Mouse (Mus musculus): ENCODE results near the gene Hipk2. TPM values are rescaled to one million over a fixed set of nuclear protein-coding genes. Genes with fewer than 3 reads are reported as not detected.

Gene Hipk2
- polyA plus RNA-seq, 2 experiments, result 11.9 to 12.3 TPM

DNA sequence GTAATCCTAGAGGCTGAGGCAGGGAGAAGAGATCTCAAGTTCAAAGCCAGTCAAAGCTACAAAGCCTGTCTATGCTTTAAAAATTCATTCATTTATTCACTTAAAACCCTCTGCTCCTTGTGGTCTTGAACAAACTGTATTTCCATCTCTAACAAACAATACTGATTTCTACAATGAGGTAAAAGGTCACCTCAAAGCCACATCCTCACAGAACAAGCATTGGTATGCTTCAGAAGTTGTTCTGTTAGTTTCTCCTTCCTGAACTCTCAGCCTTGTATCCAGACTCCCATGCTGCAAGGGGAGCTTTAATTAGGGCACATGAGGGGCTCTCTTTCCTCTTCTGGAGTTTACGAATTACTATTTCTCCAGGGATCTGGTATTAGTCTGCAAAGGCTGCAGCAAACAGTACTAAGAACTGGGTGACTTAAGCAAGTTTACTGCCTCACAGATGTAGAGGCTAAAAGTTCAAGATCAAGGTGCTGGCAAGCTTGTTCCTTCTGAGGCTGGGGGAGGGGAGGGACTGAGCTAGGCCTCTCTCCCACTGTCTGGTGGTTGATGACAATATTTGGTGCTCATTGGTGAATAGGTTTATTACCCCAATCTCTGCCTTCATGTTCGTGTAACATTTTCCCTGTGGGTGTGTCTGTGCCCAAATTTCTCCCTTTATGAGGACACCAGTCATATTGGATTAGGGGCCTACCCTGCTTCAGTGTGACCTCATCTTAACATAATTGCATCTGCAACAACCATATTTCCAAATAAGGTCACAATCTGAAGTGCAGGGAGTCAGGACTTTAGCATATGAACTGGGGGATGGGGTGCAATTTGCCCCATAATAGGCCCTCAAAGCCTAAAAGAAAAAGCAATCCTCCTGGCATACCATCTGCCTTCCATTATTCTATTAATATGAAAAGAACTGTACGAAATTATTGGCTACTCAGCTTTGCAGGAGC lies 27.7 kb downstream of the Hipk2 start:
- peaks cover 42% of the 10 kb centered on the region for H3K4me1 ChIP-seq (ENCODE audit: control insufficient read depth, insufficient read depth, low read length)

DNA sequence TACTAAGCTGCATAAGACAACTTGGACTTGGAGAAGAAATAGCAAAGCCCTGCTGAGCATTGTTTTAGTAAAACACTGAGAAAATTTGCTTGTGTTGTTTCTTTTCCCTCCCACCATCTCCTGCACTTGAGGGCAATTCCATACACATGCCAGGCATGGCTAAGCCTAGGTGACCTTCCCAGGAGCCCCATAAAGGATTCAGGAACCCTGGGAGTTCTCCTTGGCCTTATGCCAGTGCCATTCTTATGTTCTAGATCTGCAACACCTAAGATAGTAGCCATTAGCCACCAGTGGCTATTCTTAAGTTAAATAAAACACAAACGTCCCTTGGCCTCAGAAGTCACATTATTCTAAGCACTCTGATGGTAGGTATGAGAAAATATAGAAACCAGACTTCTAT lies 28.5 kb downstream of the Hipk2 start:
- DNase-seq (ENCODE audit: low spot score), result no peak
- WGBS, result 20% methylated on average over 1 of the region's 1 CpGs
- no peaks in the 10 kb centered on the region for H3K36me3 ChIP-seq (ENCODE audit: control insufficient read depth, insufficient read depth, low read length)
- no peak overlapping the region for H3K4me2 ChIP-seq (replicated peaks; ENCODE audit: low read depth, low read length, severe bottlenecking)
- H3K4me1 ChIP-seq (ENCODE audit: control insufficient read depth, insufficient read depth, low read length), result peaks cover 45% of the 10 kb centered on the region
- H3K27me3 ChIP-seq (ENCODE audit: control insufficient read depth, insufficient read depth, low read length), result no peaks in the 10 kb centered on the region
- H3K4me3 ChIP-seq (replicated peaks; ENCODE audit: low read length), result no peak overlapping the region
- TF ChIP-seq POLR2A (IDR thresholded peaks at IDR 0.05; ENCODE audit: borderline replicate concordance, extremely low read depth, insufficient read depth, insufficient read length), result no peak
- no peak overlapping the region for H3K27ac ChIP-seq (replicated peaks; ENCODE audit: low read depth, low read length)
- H3K9ac ChIP-seq (ENCODE audit: low read depth, low read length, severe bottlenecking), result no peak overlapping the region
- no peak for ATAC-seq (ENCODE audit: low FRiP score, low read depth)
- no peaks in the 10 kb centered on the region for H3K9me3 ChIP-seq (ENCODE audit: control insufficient read depth, low read length)

More for the DNA sequence above, 27.7 kb downstream of the Hipk2 start:
- Histone ChIP-seq H3K27ac (replicated peaks; ENCODE audit: low read depth, low read length) (0 out of 2 replicates have a peak overlapping the region, but pooled peaks have one; percentile 21), H3K4me3 (replicated peaks; ENCODE audit: low read length) (no peak overlapping the region), H3K9ac (ENCODE audit: low read depth, low read length, severe bottlenecking) (no peak overlapping the region), H3K36me3 (ENCODE audit: control insufficient read depth, insufficient read depth, low read length) (no peaks in the 10 kb centered on the region), H3K27me3 (ENCODE audit: control insufficient read depth, insufficient read depth, low read length) (no peaks in the 10 kb centered on the region), H3K9me3 (ENCODE audit: control insufficient read depth, low read length) (no peaks in the 10 kb centered on the region), H3K4me2 (replicated peaks; ENCODE audit: low read depth, low read length, severe bottlenecking) (no peak overlapping the region)
- 17% methylated on average over 3 of the region's 3 CpGs for WGBS
- DNase-seq (ENCODE audit: low spot score) (peak; percentile 25), ATAC-seq (ENCODE audit: low FRiP score, low read depth) (no peak; the same call in 1 of the 2 replicates)
- no peak for TF ChIP-seq POLR2A (IDR thresholded peaks at IDR 0.05; ENCODE audit: borderline replicate concordance, extremely low read depth, insufficient read depth, insufficient read length)

- ATAC-seq (ENCODE audit: low FRiP score, low read depth), result no peak
- DNase-seq (ENCODE audit: low spot score), result no peak
- 81% methylated on average over 6 of the region's 6 CpGs for WGBS
- no peak overlapping the region for H3K4me3 ChIP-seq (replicated peaks; ENCODE audit: low read length)
- no peaks in the 10 kb centered on the region for H3K36me3 ChIP-seq (ENCODE audit: control insufficient read depth, insufficient read depth, low read length)
- no peaks in the 10 kb centered on the region for H3K9me3 ChIP-seq (ENCODE audit: control insufficient read depth, low read length)
- no peaks in the 10 kb centered on the region for H3K27me3 ChIP-seq (ENCODE audit: control insufficient read depth, insufficient read depth, low read length)
- peaks cover 45% of the 10 kb centered on the region for H3K4me1 ChIP-seq (ENCODE audit: control insufficient read depth, insufficient read depth, low read length)
- no peak overlapping the region for H3K9ac ChIP-seq (ENCODE audit: low read depth, low read length, severe bottlenecking)
- no peak overlapping the region for H3K27ac ChIP-seq (replicated peaks; ENCODE audit: low read depth, low read length)
- no peak for TF ChIP-seq POLR2A (IDR thresholded peaks at IDR 0.05; ENCODE audit: borderline replicate concordance, extremely low read depth, insufficient read depth, insufficient read length)
- H3K4me2 ChIP-seq (replicated peaks; ENCODE audit: low read depth, low read length, severe bottlenecking), result no peak overlapping the region
These were observed 29.4 kb downstream of the Hipk2 start for GRCm38 (mm10) chr6:38846330-38847195.

DNA sequence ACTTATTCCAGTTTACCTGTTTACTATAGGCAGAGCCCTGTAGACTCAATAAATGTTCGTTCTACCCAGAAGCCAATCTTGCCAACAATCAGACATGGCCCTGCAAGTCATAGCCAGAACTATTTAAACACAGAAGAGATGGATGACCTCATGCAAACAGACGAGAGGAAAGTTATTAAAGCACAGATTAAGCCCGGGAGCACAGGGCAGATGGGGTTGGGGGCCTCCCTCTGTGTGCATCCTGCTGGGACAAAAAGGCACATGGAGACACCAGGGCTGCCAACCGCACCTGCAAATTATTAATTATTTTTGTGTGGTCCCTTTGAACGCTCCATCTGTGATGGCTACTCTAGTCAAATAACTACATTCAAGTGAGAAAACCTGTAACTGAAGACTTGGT lies 30.1 kb downstream of the Hipk2 start:
- Histone ChIP-seq H3K27ac (replicated peaks; ENCODE audit: low read depth, low read length) (no peak overlapping the region), H3K4me1 (ENCODE audit: control insufficient read depth, insufficient read depth, low read length) (peaks cover 45% of the 10 kb centered on the region), H3K9me3 (ENCODE audit: control insufficient read depth, low read length) (no peaks in the 10 kb centered on the region), H3K9ac (ENCODE audit: low read depth, low read length, severe bottlenecking) (no peak overlapping the region), H3K36me3 (ENCODE audit: control insufficient read depth, insufficient read depth, low read length) (no peaks in the 10 kb centered on the region), H3K4me3 (replicated peaks; ENCODE audit: low read length) (no peak overlapping the region), H3K4me2 (replicated peaks; ENCODE audit: low read depth, low read length, severe bottlenecking) (no peak overlapping the region), H3K27me3 (ENCODE audit: control insufficient read depth, insufficient read depth, low read length) (no peaks in the 10 kb centered on the region)
- no peak for DNase-seq (ENCODE audit: low spot score)
- ATAC-seq (ENCODE audit: low FRiP score, low read depth), result no peak
- TF ChIP-seq POLR2A (IDR thresholded peaks at IDR 0.05; ENCODE audit: borderline replicate concordance, extremely low read depth, insufficient read depth, insufficient read length), result no peak
- WGBS, result 53% methylated on average over 5 of the region's 5 CpGs

- Histone ChIP-seq H3K4me1 (ENCODE audit: control insufficient read depth, insufficient read depth, low read length) (peaks cover 45% of the 10 kb centered on the region), H3K27ac (replicated peaks; ENCODE audit: low read depth, low read length) (no peak overlapping the region)
- 59% methylated on average over 1 of the region's 1 CpGs for WGBS
These were observed 30.8 kb downstream of the Hipk2 start for GRCm38 (mm10) chr6:38845117-38845516.

More at GRCm38 (mm10) chr6:38845117-38845516, 30.8 kb downstream of the Hipk2 start:
- no peaks in the 10 kb centered on the region for H3K36me3 ChIP-seq (ENCODE audit: control insufficient read depth, insufficient read depth, low read length)
- no peak for ATAC-seq (ENCODE audit: low FRiP score, low read depth)
- H3K4me3 ChIP-seq (replicated peaks; ENCODE audit: low read length), result no peak overlapping the region
- no peak overlapping the region for H3K4me2 ChIP-seq (replicated peaks; ENCODE audit: low read depth, low read length, severe bottlenecking)
- no peak for TF ChIP-seq POLR2A (IDR thresholded peaks at IDR 0.05; ENCODE audit: borderline replicate concordance, extremely low read depth, insufficient read depth, insufficient read length)
- no peak overlapping the region for H3K9ac ChIP-seq (ENCODE audit: low read depth, low read length, severe bottlenecking)
- H3K27me3 ChIP-seq (ENCODE audit: control insufficient read depth, insufficient read depth, low read length), result no peaks in the 10 kb centered on the region
- no peak for DNase-seq (ENCODE audit: low spot score)
- no peaks in the 10 kb centered on the region for H3K9me3 ChIP-seq (ENCODE audit: control insufficient read depth, low read length)

Measured in limb, embryonic 14.5 days (tissue).